Mouse (Mus musculus): ENCODE data around the gene Ugt1a2. TPM values are rescaled to one million over a fixed set of nuclear protein-coding genes. Genes with fewer than 3 reads are reported as not detected.
"Not testable (repeated sequence)": the region's sequence is repeated elsewhere in the genome, so short reads cannot be mapped to it uniquely, and the experiment has no call there.

Gene Ugt1a2
- polyA plus RNA-seq, 3 experiments from 2014 or later = not detected

GRCm38 (mm10) chr1:88218051-88218450, 17.6 kb downstream of the Ugt1a2 start:
- no peak for ATAC-seq

GRCm38 (mm10) chr1:88218591-88218990, 18.2 kb downstream of the Ugt1a2 start:
- ATAC-seq = no peak

GRCm38 (mm10) chr1:88219054-88219453, 18.7 kb downstream of the Ugt1a2 start:
- ATAC-seq = no peak

GRCm38 (mm10) chr1:88220336-88220735, 19.9 kb downstream of the Ugt1a2 start:
- no peak for ATAC-seq

GRCm38 (mm10) chr1:88222216-88222615, 21.8 kb downstream of the Ugt1a2 start:
- no peak for ATAC-seq

- not testable (repeated sequence) for ATAC-seq
Observed at GRCm38 (mm10) chr1:88223011-88223515, 22.7 kb downstream of the Ugt1a2 start.

- ATAC-seq = no peak
Observed at GRCm38 (mm10) chr1:88223591-88223990, 23.2 kb downstream of the Ugt1a2 start.

GRCm38 (mm10) chr1:88224029-88224776, 23.8 kb downstream of the Ugt1a2 start:
- ATAC-seq = no peak

GRCm38 (mm10) chr1:88225301-88225700, 24.9 kb downstream of the Ugt1a2 start:
- not testable (repeated sequence) for ATAC-seq

- no peak for ATAC-seq
Observed at GRCm38 (mm10) chr1:88225741-88226140, 25.3 kb downstream of the Ugt1a2 start.

- no peak for ATAC-seq
Observed at GRCm38 (mm10) chr1:88226670-88227379, 26.4 kb downstream of the Ugt1a2 start, which contains the start of gene Mroh2a. Gene Mroh2a, plus strand, starts transcription at chr1:88226986.

- no peak for ATAC-seq
Observed at GRCm38 (mm10) chr1:88227482-88227881, 27.1 kb downstream of the Ugt1a2 start.

- no peak for ATAC-seq
Observed at GRCm38 (mm10) chr1:88228121-88228520, 27.7 kb downstream of the Ugt1a2 start.

- ATAC-seq = no peak
Observed at GRCm38 (mm10) chr1:88229566-88229965, 29.2 kb downstream of the Ugt1a2 start.

GRCm38 (mm10) chr1:88229986-88230385, 29.6 kb downstream of the Ugt1a2 start:
- no peak for ATAC-seq

- no peak for ATAC-seq
Observed at GRCm38 (mm10) chr1:88230421-88230820, 30.0 kb downstream of the Ugt1a2 start.

- no peak for ATAC-seq
Observed at GRCm38 (mm10) chr1:88230981-88231802, 30.8 kb downstream of the Ugt1a2 start.

GRCm38 (mm10) chr1:88231803-88232499, 31.6 kb downstream of the Ugt1a2 start:
- no peak for ATAC-seq

- no peak for ATAC-seq
Observed at GRCm38 (mm10) chr1:88232664-88233380, 32.4 kb downstream of the Ugt1a2 start.

GRCm38 (mm10) chr1:88233421-88234247, 33.2 kb downstream of the Ugt1a2 start:
- ATAC-seq = no peak

GRCm38 (mm10) chr1:88234248-88234610, 33.8 kb downstream of the Ugt1a2 start:
- ATAC-seq = no peak

Data from inflammation-experienced regulatory T-cells, adult 6 months (primary cell).